Mouse (Mus musculus) erythroid progenitor cell, adult 5-6 weeks (primary cell): Measurements from ENCODE around the gene Nup205. TPM values are rescaled to one million over a fixed set of nuclear protein-coding genes. Genes with fewer than 3 reads are reported as not detected.
"Not testable (repeated sequence)": the region's sequence is repeated elsewhere in the genome, so short reads cannot be mapped to it uniquely, and the experiment has no call there.

ENCODE experiments used
- ATAC-seq: replicated peaks from 2 replicates; pipeline ENCODE4 v1.8.0; 2016; ENCODE audit warnings: moderate number of reproducible peaks, mild to moderate bottlenecking, moderate TSS enrichment, inconsistent platforms; ENCODE audit not compliant: poor library complexity, low FRiP score, severe bottlenecking
- total RNA-seq, 2 experiments: library from RNA; stranded (forward) in 1 of 2; stranded (reverse) in 1 of 2; fragments of 150-400 nt in 1 of 2; fragments of 186-747, 209-891 nt in 1 of 2; gene quantifications; 2 replicates each; pipeline versions ENCODE4 v1.2.3 to v1.2.4; 2015 to 2017; ENCODE audit warnings: low replicate concordance in 2 of 2

The Nup205 gene
- 33.2 and 54.9 TPM in 2 replicates for total RNA-seq (2015; ENCODE audit: low replicate concordance)
- 24.3 and 28.4 TPM in 2 replicates for total RNA-seq (2017; ENCODE audit: low replicate concordance)

DNA sequence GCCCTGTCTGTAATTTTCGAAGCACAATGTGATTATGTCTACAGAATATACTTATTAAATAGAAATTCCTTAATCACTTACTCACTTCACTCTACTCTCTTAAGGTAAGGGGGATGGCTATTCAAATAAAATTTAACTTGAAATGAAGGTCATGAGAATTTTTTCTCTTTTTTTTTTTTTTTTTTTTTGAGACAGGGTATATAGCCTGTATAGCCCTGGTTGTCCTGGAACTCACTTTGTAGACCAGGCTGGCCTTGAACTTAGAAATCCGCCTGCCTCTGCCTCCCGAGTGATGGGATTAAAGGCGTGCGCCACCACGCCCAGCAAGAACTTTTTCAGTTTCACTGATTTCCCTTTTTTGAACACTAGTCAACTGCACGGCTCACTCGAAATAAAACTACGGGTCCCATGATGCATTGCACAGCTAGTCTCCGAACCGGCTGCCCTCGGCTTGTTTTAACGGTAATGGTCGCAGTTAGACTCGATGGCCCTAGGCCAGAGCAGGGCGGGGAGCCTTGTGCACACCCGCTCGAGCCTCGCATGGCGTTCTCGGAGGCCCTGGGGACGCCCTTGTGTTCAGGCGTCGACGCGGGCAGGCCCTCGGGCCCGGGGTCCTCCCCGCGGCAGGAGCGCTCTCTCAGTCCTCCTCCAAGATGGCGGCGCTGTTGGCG is at the start of gene Nup205:
Gene Nup205 (plus strand): TSS at position 443 of the 671 bp plus-strand sequence.
- peak; percentile 95 for ATAC-seq

DNA sequence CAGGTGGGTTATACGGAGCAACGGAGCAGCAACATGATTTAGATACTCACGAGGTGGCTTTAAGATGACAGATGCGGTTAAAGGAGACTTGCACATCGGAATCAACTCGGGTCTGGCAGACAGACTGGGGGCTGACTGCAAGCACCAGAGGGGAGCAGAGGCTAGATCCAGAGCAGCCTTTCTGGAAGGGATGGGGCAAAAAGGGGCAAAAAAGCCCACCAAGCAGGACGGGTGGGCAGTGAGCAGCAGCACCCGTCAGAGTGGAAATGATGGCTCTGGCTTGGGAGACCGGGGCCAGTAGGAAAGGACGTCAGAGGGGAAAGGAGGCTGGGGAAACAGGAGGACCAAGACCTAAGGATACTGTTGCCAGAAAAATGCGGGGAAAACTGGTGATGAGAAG is 44.4 kb upstream of the Nup205 start:
- ATAC-seq: peak; percentile 40

- peak; percentile 76 for ATAC-seq
Measured at GRCm38 (mm10) chr6:35133246-35133578, 44.0 kb upstream of the Nup205 start.

DNA sequence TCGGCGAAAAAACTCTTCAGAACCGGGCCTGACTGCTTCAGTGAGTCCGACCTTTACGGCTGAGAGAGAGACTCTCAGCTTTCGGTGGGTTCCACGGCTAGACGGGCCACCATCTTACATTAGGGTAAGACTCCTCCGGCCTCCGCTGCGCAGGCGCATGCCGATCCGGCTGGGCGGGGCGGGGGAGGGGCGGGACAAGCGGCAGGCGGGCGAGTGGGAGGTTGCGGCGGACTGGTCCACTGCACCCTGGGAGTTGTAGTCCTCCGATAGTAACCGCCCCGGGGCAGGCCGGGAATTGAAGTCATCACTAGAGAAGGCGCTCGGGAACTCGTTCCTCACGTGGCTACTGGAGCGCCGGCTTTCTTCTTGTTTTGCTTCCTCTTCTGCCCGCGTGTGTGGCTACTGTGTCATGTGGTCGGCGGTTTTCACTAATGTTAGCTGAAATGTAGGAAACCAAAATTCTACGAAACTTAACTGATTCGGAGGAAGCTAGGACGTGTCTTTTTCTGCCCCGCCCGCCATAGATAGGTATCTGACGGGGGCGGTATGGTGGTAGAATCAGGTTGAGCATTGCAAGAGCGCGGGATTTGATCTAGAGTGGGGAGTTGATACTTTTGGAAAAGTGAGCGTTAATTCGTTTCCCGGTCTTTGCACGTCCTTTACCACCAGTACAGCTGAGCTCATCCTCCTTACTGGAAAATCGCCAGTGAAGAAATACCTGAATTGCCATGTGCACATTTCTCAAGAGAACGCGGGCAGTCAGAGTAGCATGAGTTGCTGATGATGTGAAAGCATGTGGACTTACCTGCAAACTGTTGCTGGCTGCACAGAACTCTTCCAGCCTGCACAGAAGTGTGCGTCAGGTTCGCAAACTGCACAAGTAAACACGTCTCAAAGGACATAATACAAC is 43.4 kb upstream of the Nup205 start, which contains the start of gene Cnot4:
Gene Cnot4 (minus strand): TSS at position 146 of the 910 bp plus-strand sequence.
- peak; percentile 95 for ATAC-seq

DNA sequence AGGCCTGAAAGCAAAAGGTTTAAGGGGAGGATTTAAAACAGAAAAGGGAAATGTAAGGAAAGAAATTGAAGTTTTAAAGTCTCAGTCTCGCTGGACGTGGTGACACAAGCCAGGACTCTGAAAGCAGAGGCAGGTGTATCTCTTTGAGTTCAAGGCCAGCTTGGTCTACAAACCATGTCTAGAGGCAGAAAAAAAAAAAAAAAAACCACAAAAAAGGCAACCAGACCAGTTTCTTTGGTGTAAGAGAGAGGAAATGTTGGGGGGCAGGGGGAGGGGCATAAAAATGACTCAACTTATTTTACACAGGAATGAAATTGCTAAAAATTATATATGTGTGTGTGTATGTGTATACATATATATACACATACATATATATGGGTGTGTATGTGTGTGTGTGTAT is 42.4 kb upstream of the Nup205 start:
- ATAC-seq: no peak

- no peak for ATAC-seq
Measured at GRCm38 (mm10) chr6:35140351-35140750, 36.9 kb upstream of the Nup205 start.

GRCm38 (mm10) chr6:35145569-35145968 is 31.7 kb upstream of the Nup205 start:
- no peak for ATAC-seq

GRCm38 (mm10) chr6:35147726-35148422 is 29.3 kb upstream of the Nup205 start:
- no peak for ATAC-seq

GRCm38 (mm10) chr6:35154540-35154939 is 22.7 kb upstream of the Nup205 start:
- ATAC-seq: no peak

GRCm38 (mm10) chr6:35169250-35169649 is 8.0 kb upstream of the Nup205 start:
- no peak for ATAC-seq

DNA sequence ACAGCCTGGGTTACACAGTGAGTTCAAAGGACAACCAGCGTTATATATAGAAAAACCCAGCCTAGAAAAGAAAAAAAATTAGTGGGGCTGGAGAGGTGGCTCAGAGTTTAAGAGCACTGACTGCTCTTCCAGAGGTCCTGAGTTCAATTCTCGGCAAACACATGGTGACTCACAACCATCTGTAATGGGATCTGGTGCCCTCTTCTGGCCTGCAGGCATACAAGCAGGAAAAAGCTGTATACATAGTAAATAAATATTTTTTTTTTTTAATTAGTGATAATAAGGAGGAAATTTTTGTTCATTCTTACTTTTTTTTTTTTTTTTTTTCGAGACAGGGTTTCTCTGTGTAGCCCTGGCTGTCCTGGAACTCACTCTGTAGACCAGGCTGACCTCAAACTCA is 5.2 kb upstream of the Nup205 start:
- ATAC-seq: not testable (repeated sequence)

GRCm38 (mm10) chr6:35173181-35173580 is 4.0 kb upstream of the Nup205 start:
- ATAC-seq: no peak

- ATAC-seq: 0 out of 2 replicates have a peak, but pooled peaks have one; percentile 32
Measured at GRCm38 (mm10) chr6:35177650-35178272, 540 bp downstream of the Nup205 start.

- ATAC-seq: not testable (repeated sequence)
Measured at GRCm38 (mm10) chr6:35179299-35179698, 2.1 kb downstream of the Nup205 start.

- no peak for ATAC-seq
Measured at GRCm38 (mm10) chr6:35184781-35185180, 7.6 kb downstream of the Nup205 start.

- ATAC-seq: no peak
Measured at GRCm38 (mm10) chr6:35191198-35191597, 14.0 kb downstream of the Nup205 start.

- ATAC-seq: no peak
Measured at GRCm38 (mm10) chr6:35225696-35226095, 48.5 kb downstream of the Nup205 start.

- no peak for ATAC-seq
Measured at GRCm38 (mm10) chr6:35229415-35229814, 52.2 kb downstream of the Nup205 start.

GRCm38 (mm10) chr6:35236108-35236785 is 59.0 kb downstream of the Nup205 start:
- ATAC-seq: no peak
